Mouse (Mus musculus) mouse embryonic stem cell (cell line): ENCODE results near the gene Il1rn.

Experiments
- in situ Hi-C, 2 experiments: fragments of 300-500 bp; cut with MboI; formaldehyde crosslinking; loops; 1 replicate in 1 of 2; 3 replicates in 1 of 2; pipeline ENCODE4 v1.14.3; 2019 to 2020; ENCODE audit warnings: low sequenced_read_pairs in 2 of 2, low pct_unique_long_range_greater_than_20kb in 1 of 2, mixed read lengths in 1 of 2; ENCODE audit not compliant: unreplicated experiment in 1 of 2

Il1rn gene

DNA sequence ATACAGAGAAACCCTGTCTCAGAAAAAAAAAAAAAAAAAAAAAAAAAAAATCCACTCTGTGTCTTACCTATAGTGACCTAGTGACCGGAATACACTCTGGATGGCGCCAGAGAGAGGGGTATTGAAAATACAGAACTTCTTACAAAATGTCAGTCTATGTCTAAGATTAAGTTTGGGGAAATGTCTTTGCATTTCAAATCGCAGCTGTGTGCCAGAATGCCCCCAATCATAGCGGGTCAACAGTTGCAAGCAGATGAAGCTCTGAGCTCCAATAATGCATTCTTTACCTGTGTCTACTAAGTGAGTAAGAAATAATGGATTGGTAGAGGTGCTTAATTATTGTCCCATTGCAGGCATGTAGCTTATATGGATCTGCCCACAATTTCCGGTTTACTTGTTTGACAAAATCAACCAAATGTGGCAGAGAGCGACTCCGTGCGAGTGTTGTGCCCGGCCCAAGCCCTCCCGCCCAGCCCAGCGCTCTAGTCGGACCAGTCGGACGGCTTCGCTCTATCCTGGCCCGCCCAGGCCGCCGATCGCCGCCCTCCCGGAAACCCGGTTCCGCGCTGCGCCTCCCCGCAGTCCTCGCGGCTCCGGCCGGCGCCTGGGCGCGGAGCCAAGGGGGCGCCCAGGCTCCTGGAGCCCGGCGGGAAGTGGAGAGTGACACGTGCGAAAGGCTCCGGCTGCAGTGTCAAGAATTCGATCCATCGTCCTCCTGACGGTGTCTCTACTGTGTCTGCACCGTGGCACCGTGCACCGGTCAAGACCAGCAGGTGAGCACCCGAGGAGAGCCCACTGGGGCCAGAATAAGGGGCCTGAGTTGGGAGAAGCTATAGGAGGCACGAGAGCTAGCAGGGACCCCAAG lies 30.6 kb downstream of the Il1rn start, which contains the start of gene Psd4:
Psd4 (plus strand) TSS at position 551 of the 865 bp plus-strand sequence.
- in situ Hi-C loops = no loop called here

DNA sequence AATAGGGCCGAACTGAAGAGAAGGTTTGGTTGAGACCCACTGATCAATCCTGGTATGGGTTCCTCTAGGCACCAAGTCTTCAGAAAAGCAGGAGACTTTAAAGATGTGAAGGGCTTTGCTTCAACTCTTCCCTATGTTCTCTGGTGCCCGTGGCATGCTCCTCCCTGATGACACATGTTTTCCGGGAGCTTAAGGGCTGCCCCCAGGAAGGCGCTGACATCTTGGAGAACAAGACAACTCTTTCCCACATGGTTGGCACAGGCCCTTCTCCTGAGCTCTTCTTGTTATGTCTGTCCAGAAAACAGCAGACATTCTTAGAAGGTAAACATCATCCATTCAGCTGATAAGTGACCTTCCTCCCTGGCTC lies 31.2 kb downstream of the Il1rn start:
- in situ Hi-C loops = no loop called here

DNA sequence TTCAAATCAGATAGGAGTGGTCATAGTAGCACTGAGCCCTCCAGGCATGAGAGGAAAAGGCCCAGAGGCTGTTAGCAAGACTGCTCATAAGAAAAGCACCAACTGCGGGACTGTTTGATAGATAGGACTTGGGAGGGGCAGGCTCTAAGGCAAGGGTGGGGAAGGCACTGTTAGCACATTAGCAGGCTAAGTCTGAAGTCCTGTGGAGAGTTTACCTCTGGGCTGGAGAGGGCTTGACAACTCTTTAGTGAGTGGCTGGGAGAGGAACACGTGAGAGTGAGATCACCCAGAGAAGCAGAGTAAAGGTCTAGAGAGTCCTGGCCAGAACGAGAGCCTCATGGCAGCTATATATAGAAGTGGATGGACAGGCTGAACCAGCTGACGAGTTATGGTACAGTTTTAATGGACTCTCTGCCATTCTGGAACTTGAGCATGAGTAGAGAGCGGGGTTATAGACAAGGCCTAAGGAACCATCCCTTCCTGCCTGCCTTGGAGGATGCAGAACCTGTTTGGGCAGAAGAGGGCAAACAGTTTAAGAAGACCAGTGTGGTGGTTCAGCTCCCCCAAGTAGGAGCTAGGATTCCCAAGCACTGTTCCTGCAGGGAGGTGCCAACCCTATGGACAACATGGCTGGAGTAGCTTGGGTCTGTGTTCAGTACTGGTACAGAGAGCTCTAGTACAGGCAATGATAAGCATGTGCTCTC lies 42.2 kb downstream of the Il1rn start:
- in situ Hi-C loops = no loop called here

DNA sequence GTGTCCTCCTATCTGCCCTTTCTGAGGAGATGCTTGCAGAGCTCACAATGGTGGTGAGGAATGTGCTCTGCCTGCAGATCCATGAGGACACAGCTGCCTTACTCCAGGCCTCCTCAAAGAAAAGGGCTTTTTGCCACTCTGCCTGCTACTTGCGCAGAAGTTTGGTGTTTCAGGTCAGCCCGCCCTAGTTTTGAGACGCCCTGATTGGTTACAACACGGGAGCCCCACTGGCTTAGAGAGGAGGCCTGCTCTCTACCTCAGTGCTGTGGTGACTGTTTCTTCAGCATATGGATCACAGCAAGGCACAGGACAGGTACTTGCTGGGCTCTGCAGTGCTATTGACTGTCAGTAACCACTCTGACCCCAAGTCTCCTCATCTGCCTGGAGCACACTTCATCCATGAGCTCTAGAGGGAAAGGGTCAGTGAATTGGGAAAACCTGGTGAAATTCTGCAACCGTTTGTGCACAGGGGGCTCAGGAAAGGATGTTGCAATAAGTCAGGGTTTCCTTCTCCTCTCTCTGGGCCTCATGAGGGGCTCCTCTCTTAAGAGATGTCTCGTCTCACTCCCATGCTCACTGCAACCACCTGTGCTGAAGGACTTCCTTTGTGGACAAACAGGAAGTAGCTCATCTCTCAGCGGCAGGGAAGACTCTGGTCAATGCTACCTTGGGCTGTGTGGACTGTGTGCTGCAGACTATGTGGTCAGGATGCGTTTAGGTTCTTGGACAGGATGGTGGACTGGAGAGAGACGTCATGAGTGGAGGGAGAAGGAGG lies 46.0 kb downstream of the Il1rn start:
- in situ Hi-C loops = no loop called here

DNA sequence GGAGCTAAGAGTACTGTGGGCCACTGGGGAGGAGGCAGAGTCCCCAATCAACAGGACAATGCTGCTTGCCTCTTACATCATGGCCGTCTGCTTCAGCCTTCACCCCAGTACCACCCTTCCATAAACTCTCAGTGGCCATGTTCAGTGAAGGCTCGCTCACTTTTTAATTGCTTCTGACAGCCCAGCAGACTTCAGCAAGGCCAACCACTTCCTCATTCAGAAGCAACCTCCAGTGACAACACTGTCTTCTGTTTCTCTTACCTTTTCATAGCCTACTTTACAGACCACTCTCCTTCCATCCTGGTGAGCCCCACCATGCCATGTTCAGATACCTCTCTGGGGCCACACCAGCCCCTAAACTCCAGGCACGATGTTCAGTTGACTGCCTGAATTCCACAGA lies 47.0 kb downstream of the Il1rn start:
- in situ Hi-C loops = no loop called here

DNA sequence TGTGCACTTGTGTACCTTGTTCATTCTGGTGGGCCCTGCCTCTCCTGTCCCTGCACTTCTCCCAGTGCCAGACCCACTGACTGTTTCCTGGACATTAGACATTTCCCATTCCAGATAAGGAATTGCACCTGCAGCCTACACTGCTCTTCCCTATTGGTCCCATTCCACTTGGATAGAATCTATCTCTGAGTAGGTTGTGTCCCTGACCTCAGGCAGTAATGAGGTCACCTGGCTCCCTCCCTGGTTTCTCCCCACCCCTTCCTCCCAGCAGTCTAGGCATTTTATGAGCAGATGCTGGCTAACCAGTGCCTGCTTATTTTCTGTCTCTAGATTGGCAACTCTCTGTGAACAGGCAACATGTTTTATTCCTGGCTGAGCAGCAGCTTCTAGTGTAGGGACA lies 47.7 kb downstream of the Il1rn start:
- in situ Hi-C loops = no loop called here

DNA sequence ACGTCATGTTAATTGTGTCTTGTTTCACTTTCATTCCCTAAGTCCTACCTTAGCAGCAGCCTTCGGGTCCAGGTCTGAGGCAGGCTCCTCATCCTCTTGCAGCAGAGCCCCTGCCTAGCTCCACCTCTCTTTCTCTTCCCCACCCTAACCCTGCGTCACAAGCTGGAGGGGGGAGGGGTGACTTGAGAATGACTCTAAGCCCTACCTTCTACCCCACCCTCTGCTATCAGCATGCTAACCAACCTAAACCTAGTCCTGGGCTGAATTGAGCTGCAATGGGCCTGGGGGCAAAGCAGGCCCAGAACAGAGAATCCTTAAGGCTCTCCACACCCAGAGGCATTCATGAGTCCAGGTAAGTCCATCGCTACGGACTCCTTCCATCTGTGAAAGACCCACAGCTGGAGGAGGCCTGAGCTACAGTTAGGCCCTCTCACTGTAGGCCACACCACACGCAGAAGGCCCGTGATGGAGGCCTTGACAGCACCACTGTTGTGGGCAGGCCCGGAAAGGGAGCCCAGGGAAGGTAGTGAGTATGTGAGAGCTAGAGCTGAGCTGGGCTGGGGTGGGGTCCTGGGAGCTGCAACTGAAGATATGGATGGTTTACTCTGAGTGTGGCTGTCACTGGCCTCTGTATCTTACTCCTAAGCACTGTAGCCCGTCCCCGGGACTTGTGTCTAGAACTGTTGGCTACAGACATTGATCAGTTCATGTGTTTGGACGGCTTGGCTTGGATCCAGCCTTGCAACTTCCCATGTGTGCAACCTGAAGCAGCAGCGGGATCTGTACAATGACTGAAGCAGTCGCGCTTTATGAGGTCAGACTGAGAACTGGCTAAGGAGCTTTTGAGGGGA lies 48.7 kb downstream of the Il1rn start:
- in situ Hi-C loops = no loop called here

DNA sequence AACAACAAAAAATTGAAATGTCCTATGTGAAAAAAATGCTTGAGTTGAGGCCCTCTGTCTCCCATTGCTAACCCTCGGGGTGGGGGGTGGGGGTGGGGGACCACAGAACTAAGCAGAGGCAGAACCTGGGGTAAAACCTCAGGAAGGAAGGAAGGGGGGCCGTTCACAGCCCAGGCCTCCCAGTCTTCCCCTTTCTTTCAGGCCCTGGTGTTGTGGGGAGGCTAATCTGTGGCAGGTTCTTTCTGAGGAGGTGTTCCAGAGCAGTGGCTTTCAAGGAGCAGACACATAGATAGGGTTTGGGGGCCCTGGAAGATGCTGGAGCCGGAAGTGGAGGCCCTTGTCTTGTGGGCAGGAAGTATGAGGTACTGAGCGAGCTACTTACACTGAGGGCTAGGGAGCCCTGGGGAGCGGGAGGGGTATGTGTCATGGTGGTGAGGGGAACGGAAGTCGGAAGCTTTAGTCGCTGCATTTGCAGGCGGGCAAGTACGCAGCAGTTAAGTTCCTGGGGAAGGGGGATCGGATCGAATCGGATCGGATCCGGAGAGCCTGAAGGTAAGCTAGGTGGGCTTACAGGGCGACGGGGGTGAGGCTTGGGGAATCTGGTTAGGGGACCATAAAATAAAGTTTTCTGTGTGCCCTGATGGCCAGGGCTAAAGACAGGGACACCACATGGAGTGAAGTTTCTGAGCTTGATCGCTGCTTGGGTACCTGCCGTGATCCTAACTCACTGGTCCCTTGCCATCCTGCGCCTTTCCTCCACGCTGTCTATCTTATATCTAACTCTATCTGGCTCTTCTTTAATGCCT lies 49.7 kb downstream of the Il1rn start:
- in situ Hi-C loops = no loop called here

DNA sequence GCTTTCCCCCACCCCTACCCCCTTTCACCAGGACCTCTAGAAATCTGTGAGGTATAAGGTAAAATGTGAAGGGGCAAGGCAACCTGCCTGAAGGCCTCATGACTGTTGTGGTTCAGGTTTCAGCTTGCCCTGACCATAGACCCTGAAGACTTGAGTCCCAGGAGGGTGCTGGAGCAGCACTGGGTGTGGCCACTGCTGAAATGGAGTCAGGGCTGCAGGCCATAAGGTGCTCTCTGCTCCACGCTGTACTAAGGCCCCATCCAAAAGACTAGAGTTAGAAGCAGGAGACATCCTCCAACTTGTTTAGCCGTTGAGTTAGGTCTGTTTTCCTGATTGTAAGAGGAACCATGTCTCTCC lies 50.3 kb downstream of the Il1rn start:
- in situ Hi-C loops = no loop called here

DNA sequence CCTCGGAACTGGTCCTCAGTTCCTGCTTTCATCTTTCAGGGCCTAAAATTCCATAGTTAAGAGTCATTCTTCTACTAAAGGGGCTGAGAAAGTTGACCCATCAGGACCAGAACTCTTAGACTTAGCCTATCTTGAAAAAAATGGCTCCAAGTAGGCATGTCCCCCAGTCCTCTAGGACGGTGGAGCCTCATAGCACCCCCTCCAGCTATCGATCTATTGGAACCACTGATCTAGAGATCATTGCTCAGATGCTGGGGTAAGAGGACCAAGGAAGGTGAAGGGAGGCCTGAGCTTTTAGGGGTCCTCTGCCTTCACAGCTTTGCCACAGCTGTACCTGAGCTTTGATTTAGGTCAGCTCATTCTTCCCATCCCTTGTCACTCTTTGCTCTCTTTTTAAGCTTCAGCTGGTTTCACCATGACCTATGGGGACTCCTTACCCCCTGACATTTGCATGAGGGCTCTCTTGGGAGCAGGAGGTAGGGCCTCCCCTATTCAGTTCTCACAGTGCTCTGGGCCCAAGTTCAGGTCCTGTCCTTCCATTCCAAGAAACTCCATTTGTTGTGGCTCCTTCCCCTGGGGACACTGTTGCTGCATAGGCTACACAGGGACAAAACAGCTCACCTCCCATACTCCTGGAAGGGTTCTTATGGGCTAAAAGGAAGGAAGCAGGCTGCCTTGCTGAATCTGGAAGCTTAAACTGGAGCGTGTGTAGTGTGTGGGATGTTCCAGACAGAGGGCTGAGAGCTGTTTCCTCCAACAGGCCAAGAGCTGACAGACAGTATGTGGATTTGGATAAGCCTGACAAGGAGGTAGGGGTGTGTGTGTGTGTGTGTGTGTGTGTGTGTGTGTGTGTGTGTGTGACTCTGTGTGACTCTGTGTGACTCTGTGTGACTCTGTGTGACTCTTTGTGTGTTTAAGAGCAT lies 51.0 kb downstream of the Il1rn start:
- in situ Hi-C loops = no loop called here

DNA sequence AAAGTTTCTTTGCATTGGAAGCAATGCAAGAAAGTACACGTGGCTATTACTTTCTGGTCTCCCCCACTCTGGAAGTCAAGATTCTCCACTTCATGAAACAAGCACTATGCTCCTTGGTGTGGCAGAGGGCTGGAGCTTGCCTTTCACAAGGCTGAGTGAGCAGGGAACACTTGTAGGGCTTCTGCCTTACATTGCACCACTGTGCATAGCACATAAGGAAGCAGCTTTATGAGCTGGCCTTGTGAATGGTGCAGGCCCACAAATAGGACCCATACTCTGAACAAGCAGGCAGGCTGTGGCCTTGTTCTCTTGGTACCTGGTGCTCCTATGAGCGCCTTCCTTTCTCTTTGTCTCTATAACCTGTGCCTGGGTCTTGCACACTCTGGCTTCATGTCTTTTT lies 56.6 kb downstream of the Il1rn start:
- in situ Hi-C loops = no loop called here

DNA sequence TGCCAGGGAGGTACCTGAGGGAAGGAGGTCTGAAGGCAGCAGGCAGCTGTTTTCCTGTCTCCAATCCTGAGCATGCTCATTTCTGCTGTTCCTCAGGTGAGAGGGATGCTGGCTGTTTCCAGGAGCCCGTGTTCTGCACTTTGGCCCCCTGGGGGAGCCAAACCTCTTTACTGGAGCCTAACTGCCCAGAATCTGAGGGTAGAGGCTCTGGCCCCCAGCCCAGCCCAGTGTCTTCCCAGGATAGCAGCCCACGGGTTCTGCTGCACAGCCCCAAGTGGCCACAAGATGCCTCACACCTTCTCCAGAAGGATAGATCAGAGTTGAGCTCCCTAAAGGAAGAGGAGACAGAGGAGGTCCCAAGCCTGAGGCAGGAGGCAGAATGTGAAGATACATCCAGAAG lies 60.5 kb downstream of the Il1rn start:
- in situ Hi-C loops = no loop called here

DNA sequence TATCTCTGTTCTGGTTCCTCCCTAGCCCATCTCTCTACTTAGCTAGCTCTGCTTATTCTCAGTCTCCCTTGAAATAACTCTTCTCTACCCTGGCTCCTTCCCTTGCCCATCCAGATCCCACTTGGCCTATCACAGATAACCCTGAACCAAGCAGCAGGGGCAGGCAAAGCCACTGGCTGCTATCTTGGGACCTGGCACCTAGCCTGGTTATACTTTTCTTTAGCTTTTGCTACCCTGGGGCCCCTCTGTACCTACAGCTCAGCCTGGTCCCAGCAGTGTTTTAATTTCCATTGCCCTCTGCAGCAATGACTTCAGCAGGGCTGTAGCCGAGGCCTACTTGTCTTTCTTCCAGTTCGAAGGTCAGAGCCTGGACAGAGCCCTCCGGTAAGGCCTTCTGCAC lies 64.1 kb downstream of the Il1rn start:
- in situ Hi-C loops = loop anchor here in 1 of 2 experiments (10.0 to 25.0 kb wide), 2 partner anchors 106 to 362 kb away; partner anchors contain the start of genes Cacna1b and Il1f10
